Mouse (Mus musculus) forebrain, embryonic 11.5 days (tissue): ENCODE data around the gene Zbtb34. TPM values are rescaled to one million over a fixed set of nuclear protein-coding genes. Genes with fewer than 3 reads are reported as not detected.

Source experiments
- ATAC-seq: fragments of 200-750 bp; cut with Nextera tagmentation; replicated peaks from 2 replicates; pipeline ENCODE4 v1.8.0; 2017; ENCODE audit warnings: moderate TSS enrichment; ENCODE audit not compliant: low FRiP score
- DNase-seq: peaks from one replicate; pipeline ENCODE4 v3.0.0-alpha.2; 2017; ENCODE audit warnings: low spot score
- H3K27ac ChIP-seq: fragments of 300-500 bp; sonication (generic); 2 replicates; pipeline ENCODE4 v1.5.1; 2014; ENCODE audit warnings: low read depth, low read length
- H3K27me3 ChIP-seq: fragments of 300-500 bp; sonication (generic); 2 replicates; pipeline ENCODE4 v1.6.1; 2014; ENCODE audit warnings: mild to moderate bottlenecking, low read length, mixed read lengths; ENCODE audit not compliant: control insufficient read depth, insufficient read depth
- H3K36me3 ChIP-seq: fragments of 300-500 bp; sonication (generic); 2 replicates; pipeline ENCODE4 v1.6.1; 2014; ENCODE audit warnings: mild to moderate bottlenecking, low read length, moderate library complexity, mixed read lengths; ENCODE audit not compliant: control insufficient read depth, insufficient read depth
- H3K4me1 ChIP-seq: fragments of 300-500 bp; sonication (generic); replicated peaks from 2 replicates; pipeline ENCODE4 v1.6.1; 2014; ENCODE audit warnings: low read length, mixed read lengths; ENCODE audit not compliant: control insufficient read depth, insufficient read depth
- H3K4me2 ChIP-seq: fragments of 300-500 bp; sonication (generic); 2 replicates; pipeline ENCODE4 v1.6.1; 2014; ENCODE audit warnings: low read depth, mild to moderate bottlenecking, low read length, moderate library complexity, mixed read lengths; ENCODE audit not compliant: severe bottlenecking
- H3K4me3 ChIP-seq: fragments of 300-500 bp; sonication (generic); 2 replicates; pipeline ENCODE4 v1.5.1; 2014; ENCODE audit warnings: low read depth, low read length
- H3K9ac ChIP-seq: fragments of 300-500 bp; sonication (generic); 2 replicates; pipeline ENCODE4 v1.6.1; 2014; ENCODE audit warnings: low read length
- H3K9me3 ChIP-seq: fragments of 300-500 bp; sonication (generic); 2 replicates; pipeline ENCODE4 v1.6.1; 2016; ENCODE audit warnings: low read length, mixed read lengths; ENCODE audit not compliant: control insufficient read depth
- WGBS: fragments of 180-500 bp; shearing (Covaris S2); extraction: QIAGEN DNeasy Blood & Tissue Kit; methylation state at CpG from one replicate; pipeline ENCODE4 v1.1.7; 2014; 5-methylcytosine and 5-hydroxymethylcytosine counted together
- polyA plus RNA-seq: library from polyadenylated mRNA; unstranded; fragments of >200 nt; fragmentation: Nextera tagmentation; extraction: Ambion mirVana; gene quantifications from 2 replicates; pipeline ENCODE4 v1.2.1, GENCODE M21; 2014

Zbtb34 gene
- polyA plus RNA-seq, 1 experiment from 2014 or later, result 10.6 TPM

- Histone ChIP-seq H3K4me1 (peaks cover 24% of the 10 kb centered on the region), H3K9ac (no peak overlapping the region), H3K4me3 (no peak overlapping the region), H3K4me2 (no peak overlapping the region), H3K36me3 (no peaks in the 10 kb centered on the region), H3K27ac (no peak overlapping the region), H3K27me3 (no peaks in the 10 kb centered on the region), H3K9me3 (no peaks in the 10 kb centered on the region)
- WGBS, result 33% methylated on average over 4 of the region's 4 CpGs
- ATAC-seq, result no peak
- DNase-seq, result peak; percentile 53
These were observed 9.8 kb upstream of the Zbtb34 start for GRCm38 (mm10) chr2:33440893-33441292.

- peak overlapping the region; percentile 23 for H3K9ac ChIP-seq
- no peak for ATAC-seq
- peaks cover 28% of the 10 kb centered on the region for H3K4me1 ChIP-seq
- H3K4me2 ChIP-seq, result peak overlapping the region; percentile 24; the same call in 1 of the 2 replicates
- no peaks in the 10 kb centered on the region for H3K36me3 ChIP-seq
- H3K9me3 ChIP-seq, result no peaks in the 10 kb centered on the region
- no peak for DNase-seq
- 19% methylated on average over 9 of the region's 9 CpGs for WGBS
- no peak overlapping the region for H3K4me3 ChIP-seq
- no peak overlapping the region; the same call in 1 of the 2 replicates for H3K27ac ChIP-seq
- no peaks in the 10 kb centered on the region for H3K27me3 ChIP-seq
These were observed 9.0 kb upstream of the Zbtb34 start for GRCm38 (mm10) chr2:33439980-33440670.

GRCm38 (mm10) chr2:33439471-33439881, 8.4 kb upstream of the Zbtb34 start:
- Histone ChIP-seq H3K9me3 (no peaks in the 10 kb centered on the region), H3K36me3 (no peaks in the 10 kb centered on the region), H3K4me2 (peak overlapping the region; percentile 24; the same call in 1 of the 2 replicates), H3K4me1 (peaks cover 28% of the 10 kb centered on the region), H3K27ac (no peak overlapping the region; the same call in 1 of the 2 replicates), H3K27me3 (no peaks in the 10 kb centered on the region), H3K4me3 (no peak overlapping the region), H3K9ac (peak overlapping the region; percentile 23)
- ATAC-seq (no peak), DNase-seq (peak; percentile 66)
- 2% methylated on average over 8 of the region's 8 CpGs for WGBS

- Histone ChIP-seq H3K4me1 (peaks cover 28% of the 10 kb centered on the region), H3K4me2 (no peak overlapping the region), H3K27me3 (no peaks in the 10 kb centered on the region), H3K9me3 (no peaks in the 10 kb centered on the region), H3K9ac (no peak overlapping the region), H3K4me3 (no peak overlapping the region), H3K27ac (no peak overlapping the region), H3K36me3 (no peaks in the 10 kb centered on the region)
- peak; percentile 51 for DNase-seq
- WGBS, result 17% methylated on average over 2 of the region's 2 CpGs
- ATAC-seq, result no peak
These were observed 7.3 kb upstream of the Zbtb34 start for GRCm38 (mm10) chr2:33438377-33438776.

GRCm38 (mm10) chr2:33437184-33437583, 6.1 kb upstream of the Zbtb34 start:
- no peaks in the 10 kb centered on the region for H3K27me3 ChIP-seq
- no peaks in the 10 kb centered on the region for H3K36me3 ChIP-seq
- H3K4me2 ChIP-seq, result no peak overlapping the region
- H3K9ac ChIP-seq, result no peak overlapping the region
- no peak for ATAC-seq
- 32% methylated on average over 11 of the region's 11 CpGs for WGBS
- DNase-seq, result peak; percentile 59
- H3K4me1 ChIP-seq, result peaks cover 28% of the 10 kb centered on the region
- H3K9me3 ChIP-seq, result no peaks in the 10 kb centered on the region
- H3K27ac ChIP-seq, result no peak overlapping the region
- H3K4me3 ChIP-seq, result no peak overlapping the region

GRCm38 (mm10) chr2:33436035-33436580, 5.0 kb upstream of the Zbtb34 start:
- Histone ChIP-seq H3K4me2 (peak overlapping the region; percentile 22), H3K27me3 (no peaks in the 10 kb centered on the region), H3K9ac (peak overlapping the region; percentile 30; the same call in 1 of the 2 replicates), H3K27ac (peak overlapping the region; percentile 43; the same call in 1 of the 2 replicates), H3K9me3 (no peaks in the 10 kb centered on the region), H3K4me3 (no peak overlapping the region; the same call in 1 of the 2 replicates), H3K4me1 (peaks cover 28% of the 10 kb centered on the region), H3K36me3 (no peaks in the 10 kb centered on the region)
- ATAC-seq (no peak), DNase-seq (peak; percentile 73)
- WGBS, result 11% methylated on average over 16 of the region's 16 CpGs

GRCm38 (mm10) chr2:33435036-33435650, 4.0 kb upstream of the Zbtb34 start:
- H3K27me3 ChIP-seq, result no peaks in the 10 kb centered on the region
- H3K9me3 ChIP-seq, result no peaks in the 10 kb centered on the region
- no peak overlapping the region; the same call in 1 of the 2 replicates for H3K27ac ChIP-seq
- no peak overlapping the region for H3K4me3 ChIP-seq
- H3K4me1 ChIP-seq, result peaks cover 28% of the 10 kb centered on the region
- no peak for ATAC-seq
- H3K36me3 ChIP-seq, result no peaks in the 10 kb centered on the region
- H3K9ac ChIP-seq, result no peak overlapping the region
- DNase-seq, result no peak
- WGBS, result 47% methylated on average over 8 of the region's 8 CpGs
- no peak overlapping the region for H3K4me2 ChIP-seq

GRCm38 (mm10) chr2:33432877-33433276, 1.8 kb upstream of the Zbtb34 start:
- H3K4me2 ChIP-seq, result no peak overlapping the region
- whole genome bisulfite sequencing, result 59% methylated on average over 5 of the region's 5 CpGs

More at GRCm38 (mm10) chr2:33432877-33433276, 1.8 kb upstream of the Zbtb34 start:
- H3K4me3 ChIP-seq, result no peak overlapping the region
- no peak overlapping the region for H3K27ac ChIP-seq
- DNase-seq (no peak), ATAC-seq (no peak)
- no peaks in the 10 kb centered on the region for H3K36me3 ChIP-seq
- H3K9ac ChIP-seq, result no peak overlapping the region
- H3K27me3 ChIP-seq, result no peaks in the 10 kb centered on the region
- peaks cover 15% of the 10 kb centered on the region; the same call in 1 of the 2 replicates for H3K4me1 ChIP-seq
- H3K9me3 ChIP-seq, result no peaks in the 10 kb centered on the region
